ENCODE assay signal across 8 mouse cellular contexts in the genomic region with DNA sequence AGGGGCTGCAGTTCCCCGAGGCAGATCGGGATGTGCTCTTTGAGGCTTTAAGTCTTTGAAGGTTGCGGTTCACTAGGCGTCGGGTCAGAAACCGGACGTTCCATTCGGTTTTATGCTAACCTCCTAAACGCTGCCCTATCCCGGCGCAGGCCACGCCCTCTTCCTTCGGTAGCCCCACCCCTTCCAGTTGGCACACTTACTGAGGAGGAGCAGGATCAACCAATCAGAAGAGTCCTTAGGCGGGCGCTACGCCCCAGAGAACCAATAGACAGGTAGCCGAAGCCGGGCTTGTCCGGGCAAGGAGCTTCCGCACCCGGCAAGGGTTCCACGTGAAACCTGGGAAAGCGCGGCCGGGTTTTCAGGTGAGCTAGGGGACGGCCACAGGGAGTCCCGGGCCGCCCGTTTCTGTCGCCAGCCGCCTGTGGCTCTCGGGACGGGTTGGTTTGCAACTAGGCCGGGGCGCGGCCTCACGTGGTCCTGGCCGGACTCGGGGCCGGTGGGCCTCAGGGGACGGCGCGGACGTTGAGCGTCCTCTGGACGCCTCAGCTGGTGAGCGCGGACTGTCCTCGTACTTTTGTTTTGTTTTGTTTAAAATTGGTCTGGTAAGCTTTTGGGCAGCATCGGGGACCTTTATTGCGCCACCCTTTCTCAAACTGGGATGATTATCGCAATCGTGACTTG. TPM values are rescaled to one million over a fixed set of nuclear protein-coding genes. Genes with fewer than 3 reads are reported as not detected.
DNase-seq lines count a peak whose midpoint lies in the region; ATAC-seq lines count a peak whose summit lies in the region.

Gene Aen (plus strand): TSS at position 202 of the 681 bp plus-strand sequence.

- no peaks in the 10 kb centered on the region for H3K36me3 ChIP-seq in forebrain, embryonic 14.5 days (ENCODE audit: control insufficient read depth, insufficient read depth, low read length)
- no peaks in the 10 kb centered on the region for H3K36me3 ChIP-seq in neural tube, embryonic 15.5 days

- H3K4me2 ChIP-seq in forebrain, embryonic 14.5 days (ENCODE audit: low read length), result peak within 1 kb of the TSS; percentile 83
- H3K4me2 ChIP-seq in neural tube, embryonic 15.5 days, result peak within 1 kb of the TSS; percentile 87

- ATAC-seq in forebrain, embryonic 14.5 days, result peak; percentile 98
- peak; percentile 98 for ATAC-seq in neural tube, embryonic 15.5 days (ENCODE audit: low FRiP score)

- no peaks in the 10 kb centered on the region for H3K27me3 ChIP-seq in forebrain, embryonic 14.5 days (replicated peaks; ENCODE audit: control insufficient read depth, insufficient read depth, low read length)
- H3K27me3 ChIP-seq in neural tube, embryonic 15.5 days (replicated peaks), result no peaks in the 10 kb centered on the region

- no peaks in the 10 kb centered on the region for H3K9me3 ChIP-seq in forebrain, embryonic 14.5 days (replicated peaks; ENCODE audit: control insufficient read depth, low read length)
- no peaks in the 10 kb centered on the region for H3K9me3 ChIP-seq in neural tube, embryonic 15.5 days (replicated peaks)

- H3K4me3 ChIP-seq in forebrain, embryonic 14.5 days (ENCODE audit: low read depth, low read length), result peak within 1 kb of the TSS; percentile 79
- H3K4me3 ChIP-seq in neural tube, embryonic 15.5 days (replicated peaks), result peak within 1 kb of the TSS; percentile 99

- peak; percentile 99 for DNase-seq in ES-CJ7 (ENCODE audit: low read depth, low spot score)
- peak; percentile 98 for DNase-seq in cerebellum, adult 11 months
- peak; percentile 98 for DNase-seq in forebrain, embryonic 14.5 days (ENCODE audit: low spot score)
- peak; percentile 97 to 99 for DNase-seq in heart, postnatal 14 days
- DNase-seq in layer of hippocampus, adult 11-12 months (ENCODE audit: low spot score), result peak; percentile 99
- peak; percentile 99 to 100 for DNase-seq in lung, adult 18-20 months
- peak; percentile 99 for DNase-seq in testis, postnatal 14 days (ENCODE audit: low spot score)

- peaks cover 10% of the 10 kb centered on the region; the same call in 1 of the 2 replicates for H3K4me1 ChIP-seq in forebrain, embryonic 14.5 days (ENCODE audit: control insufficient read depth, insufficient read depth, low read length)
- peaks cover 21% of the 10 kb centered on the region for H3K4me1 ChIP-seq in neural tube, embryonic 15.5 days

- H3K27ac ChIP-seq in forebrain, embryonic 14.5 days (ENCODE audit: low read depth, low read length), result no peak within 1 kb of the TSS
- H3K27ac ChIP-seq in neural tube, embryonic 15.5 days (replicated peaks), result peak within 1 kb of the TSS; percentile 64; the same call in 1 of the 2 replicates

- H3K9ac ChIP-seq in forebrain, embryonic 14.5 days (ENCODE audit: low read length), result peak within 1 kb of the TSS; percentile 75
- H3K9ac ChIP-seq in neural tube, embryonic 15.5 days (replicated peaks), result peak within 1 kb of the TSS; percentile 77

- intact Hi-C loops in heart, postnatal 14 days (cut with DNase I), result no loop called here

- WGBS in forebrain, embryonic 14.5 days, result under 1% methylated on average over 53 of the region's 53 CpGs
- under 1% methylated on average over 53 of the region's 53 CpGs for WGBS in neural tube, embryonic 15.5 days

RNA-seq across cellular contexts. Expression of gene Aen, which starts in this region (rescaled TPM):
- 42.2 and 44.0 TPM in 2 replicates for polyA plus RNA-seq in forebrain, embryonic 14.5 days (2014; fragmentation: Nextera tagmentation; extraction: Ambion mirVana)
- 10 to 100 TPM; 25.8 to 29.4 TPM for total RNA-seq in heart, postnatal 14 days (2021)
- 55.7 and 58.6 TPM in 2 replicates for polyA plus RNA-seq in neural tube, embryonic 15.5 days (2015; fragmentation: Nextera tagmentation; extraction: Ambion mirVana)
